Mouse (Mus musculus) layer of hippocampus, postnatal 25 days (tissue): ENCODE results near the gene Rnase13. TPM values are rescaled to one million over a fixed set of nuclear protein-coding genes. Genes with fewer than 3 reads are reported as not detected.
A peak's percentile ranks its signal among the peaks of the same experiment; 100 is the strongest.
"Not testable (repeated sequence)": the region's sequence is repeated elsewhere in the genome, so short reads cannot be mapped to it uniquely, and the experiment has no call there.

Experiments
- DNase-seq, 2 experiments: peaks; one replicate each; pipeline ENCODE4 v3.0.0; 2022; ENCODE audit warnings: mixed read lengths in 2 of 2, low spot score in 1 of 2; ENCODE audit errors: extremely low spot score in 1 of 2
- total RNA-seq, 2 experiments: library from RNA; stranded (reverse); gene quantifications; 2 replicates each; pipeline ENCODE4 v1.2.3; 2021

Gene Rnase13
- total RNA-seq = not detected

DNA sequence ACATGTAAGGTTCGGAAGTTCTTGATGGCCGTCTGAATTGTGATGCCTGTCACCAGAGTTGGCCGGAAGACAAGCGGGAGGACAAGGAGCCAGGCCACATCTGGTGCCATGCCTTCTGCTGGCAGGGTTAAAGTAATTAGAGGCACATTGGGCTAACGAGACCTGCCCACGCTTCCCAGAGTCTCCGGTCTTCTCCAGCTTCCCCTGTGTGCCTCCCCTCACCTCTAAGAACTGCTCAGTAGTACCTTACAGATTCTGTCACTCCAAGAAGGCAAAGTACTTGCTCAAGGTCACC is at the start of gene Rnase13:
Gene Rnase13, minus strand, starts transcription at position 203 of the 295 bp plus-strand sequence.
- DNase-seq = no peak

DNA sequence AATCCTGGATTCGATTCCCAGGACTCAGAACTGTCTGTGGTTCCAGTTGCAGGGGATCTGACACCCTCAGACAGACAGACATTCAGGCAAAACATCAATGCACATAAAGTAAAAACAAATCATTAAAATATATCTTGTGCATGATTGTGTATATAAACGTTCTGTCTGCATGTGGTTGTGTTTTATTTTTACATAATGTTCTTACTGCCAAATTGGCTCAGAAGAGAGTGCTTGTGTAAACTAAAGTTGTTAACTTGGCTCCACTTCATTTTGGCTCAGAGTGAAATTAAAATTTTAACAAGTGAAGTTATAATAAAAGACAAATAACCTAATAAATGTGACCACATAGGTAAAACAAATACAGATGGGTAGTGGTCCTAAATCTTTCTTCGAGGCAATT is 44.8 kb upstream of the Rnase13 start:
- no peak for DNase-seq

DNA sequence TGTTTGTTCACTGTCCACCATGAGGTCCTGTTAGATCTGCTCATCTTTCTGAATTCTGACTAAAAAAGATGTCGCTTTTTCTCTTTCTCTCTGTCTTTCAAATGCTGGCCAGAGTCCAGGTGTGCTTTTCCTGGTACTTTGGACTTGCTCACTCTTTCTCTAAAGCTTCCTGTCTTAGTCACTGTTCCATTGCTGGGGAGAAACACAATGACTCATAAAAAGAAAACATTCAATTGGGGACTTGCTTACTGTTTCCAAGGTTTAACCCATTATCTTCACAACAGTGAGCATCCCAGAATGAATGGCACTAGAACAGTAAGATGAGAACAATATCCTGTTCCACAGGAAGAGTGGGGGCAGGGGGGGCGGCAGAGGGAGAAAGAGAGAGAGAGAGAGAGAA is 37.7 kb upstream of the Rnase13 start:
- DNase-seq = no peak

DNA sequence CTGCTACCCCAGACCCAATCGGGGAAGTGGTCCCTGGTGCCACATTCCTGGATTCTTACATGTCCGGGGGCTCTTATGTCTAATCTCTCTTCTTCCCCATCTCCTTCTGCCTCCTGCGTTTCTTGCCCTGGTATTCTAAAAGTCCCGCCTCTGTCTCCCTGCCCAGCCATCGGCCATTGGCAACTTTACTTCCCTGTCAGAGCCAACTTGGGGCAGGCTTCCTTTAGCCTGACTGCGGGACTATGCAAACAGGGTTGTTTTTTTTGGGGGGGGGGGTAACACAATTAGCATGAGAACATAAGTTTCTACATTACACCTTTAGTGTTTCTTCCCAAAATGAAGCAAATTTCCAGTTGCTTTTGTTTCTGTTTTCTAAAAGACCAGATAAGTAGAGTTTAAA is 20.8 kb upstream of the Rnase13 start:
- DNase-seq = no peak

DNA sequence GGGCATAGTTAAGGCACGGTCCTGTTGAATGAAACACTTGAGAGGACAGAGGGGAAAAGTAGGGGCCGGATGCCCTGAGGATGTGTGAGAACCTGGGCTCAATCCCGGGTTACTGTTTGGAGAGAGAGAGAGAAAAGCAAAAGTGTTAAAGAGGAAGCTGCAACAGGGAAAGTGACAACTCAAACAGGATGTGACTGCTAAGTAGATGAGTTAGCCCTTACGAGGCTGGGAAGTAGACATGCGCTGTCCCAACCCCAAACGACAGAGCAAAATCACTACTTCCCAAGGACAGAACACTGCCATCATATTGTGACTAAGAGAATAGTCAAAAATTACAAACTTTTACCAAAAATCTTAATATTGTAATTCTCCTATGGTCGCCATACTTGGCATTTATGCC is 19.7 kb upstream of the Rnase13 start:
- no peak for DNase-seq

DNA sequence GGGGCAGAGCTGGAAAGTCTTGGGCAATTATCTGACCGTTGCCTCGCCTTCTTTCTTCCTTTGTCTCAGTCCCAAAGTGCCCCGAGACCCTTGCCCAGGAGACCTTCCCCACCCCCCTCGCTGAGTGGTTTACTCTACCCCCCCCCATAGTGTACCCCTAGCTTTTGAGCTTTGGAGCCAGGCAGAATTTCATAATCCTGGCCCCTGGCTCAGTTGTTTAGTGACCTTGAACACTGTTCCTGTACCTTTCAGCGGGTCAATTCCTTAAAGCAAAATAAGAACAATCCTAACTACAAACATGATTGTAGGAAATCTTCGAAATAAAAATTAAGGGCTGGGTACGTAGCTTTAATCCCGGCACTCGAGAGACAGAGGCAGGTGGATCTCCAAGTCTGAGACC is 19.0 kb upstream of the Rnase13 start:
- DNase-seq = no peak

DNA sequence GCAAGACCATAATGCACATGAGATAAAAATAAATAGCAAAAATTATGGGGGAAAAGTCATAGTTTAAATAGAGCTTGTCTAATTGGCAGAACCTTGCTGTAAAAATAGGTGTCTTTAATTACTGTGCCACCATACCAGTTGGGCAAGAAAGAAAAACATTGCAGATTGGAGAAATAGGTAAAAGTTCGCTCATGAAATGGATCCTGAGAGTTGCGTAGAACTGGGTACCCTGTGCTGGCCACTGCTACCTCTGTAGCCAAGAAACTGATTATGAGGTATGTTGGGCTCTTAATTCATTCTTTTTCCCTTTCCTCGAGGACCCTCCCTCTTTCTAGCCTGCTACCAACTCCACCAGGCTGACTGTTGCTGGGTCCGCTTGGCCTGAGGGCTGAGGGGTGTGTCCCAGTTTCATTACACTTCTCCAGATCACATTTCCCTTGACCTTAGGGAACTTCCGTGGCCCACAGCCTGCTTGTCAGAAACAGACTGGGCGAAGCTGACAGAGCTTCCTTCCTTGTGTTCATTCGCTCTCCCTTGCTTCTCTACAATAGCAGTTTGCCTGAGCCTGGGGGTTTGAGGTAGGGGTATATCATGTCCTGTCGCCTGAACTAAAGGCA is 18.5 kb upstream of the Rnase13 start:
- no peak for DNase-seq

DNA sequence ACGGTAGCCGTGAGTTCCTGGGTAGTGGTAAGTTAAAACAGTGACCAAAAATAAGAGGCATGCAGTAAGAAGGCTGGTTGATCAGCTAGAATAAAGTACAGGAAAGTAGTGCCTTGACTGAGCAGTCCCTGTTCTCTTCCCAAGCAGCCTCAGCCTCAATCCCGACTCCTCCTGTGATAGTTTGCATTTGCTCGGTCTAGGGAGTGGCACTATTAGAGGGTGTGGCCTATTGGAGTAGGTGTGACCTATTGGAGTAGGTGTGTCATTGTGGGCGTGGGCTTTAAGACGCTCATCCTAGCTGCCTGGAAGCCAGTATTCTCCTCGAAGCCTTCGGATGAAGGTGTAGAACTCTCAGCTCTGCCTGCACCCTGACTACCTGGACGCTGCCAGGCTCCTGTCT is 16.4 kb upstream of the Rnase13 start:
- DNase-seq = no peak

DNA sequence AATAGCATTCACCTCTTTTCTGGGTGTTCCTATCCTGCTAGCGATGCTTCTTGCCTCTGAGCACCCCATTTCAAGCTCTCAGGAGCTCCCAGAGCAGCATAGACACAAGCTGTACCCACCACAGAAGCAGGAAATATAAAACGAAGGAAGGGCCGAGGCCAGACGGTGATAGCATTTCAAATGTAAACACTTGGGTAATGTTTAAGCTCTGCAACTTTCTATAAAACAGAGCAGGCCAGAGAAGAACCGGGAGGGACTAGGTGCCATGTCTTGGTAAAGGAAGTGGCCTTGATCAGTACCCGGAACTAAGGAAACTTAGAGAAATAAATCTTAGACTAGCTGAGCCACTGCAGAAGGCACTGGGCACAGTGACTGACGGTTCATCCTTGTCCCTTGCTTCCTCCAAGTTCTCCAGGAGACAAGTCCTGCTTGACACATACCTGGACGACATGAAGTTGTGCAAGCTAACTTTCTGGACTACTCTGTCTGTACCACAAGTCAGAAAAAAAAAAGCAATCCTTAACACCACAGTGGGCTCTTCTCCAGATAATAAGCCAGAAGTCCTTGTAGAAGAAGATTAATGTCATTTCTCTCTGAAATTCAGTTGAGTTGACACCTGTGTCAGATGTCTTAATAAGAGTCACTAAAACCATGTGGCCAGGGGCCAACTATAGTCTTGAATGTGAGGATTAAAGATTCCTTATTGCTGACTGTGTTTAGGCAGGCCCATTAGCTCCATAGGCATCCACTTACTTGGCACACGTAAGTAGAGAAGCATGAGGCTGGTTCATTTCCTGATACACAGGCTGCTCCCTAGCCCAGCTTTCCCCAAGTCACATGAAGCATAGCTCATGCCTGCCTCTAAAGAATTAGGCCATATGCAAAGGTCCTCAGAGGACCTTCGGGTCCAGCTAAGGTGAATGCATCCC is 9.8 kb upstream of the Rnase13 start:
- no peak for DNase-seq

DNA sequence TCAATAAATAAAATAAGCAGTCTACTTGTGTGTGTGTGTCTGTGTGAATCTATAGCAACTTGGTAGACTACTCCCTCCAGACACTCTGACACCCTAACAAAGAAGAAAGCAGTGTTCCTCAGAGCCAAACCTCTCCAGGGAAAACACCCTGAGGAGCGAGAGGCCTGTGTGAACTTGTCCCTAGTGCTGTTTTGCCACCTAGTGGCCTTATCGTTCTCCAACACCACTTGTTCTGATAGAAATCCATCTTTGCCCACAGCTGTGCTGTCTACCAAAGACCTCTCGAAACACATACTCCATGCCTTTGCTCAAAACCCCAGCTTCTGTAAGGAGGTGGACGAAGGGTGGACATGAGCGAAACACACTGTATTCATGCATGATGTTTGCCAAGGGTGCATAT is 8.3 kb upstream of the Rnase13 start:
- DNase-seq = peak in 1 of 2 experiments; percentile 41

DNA sequence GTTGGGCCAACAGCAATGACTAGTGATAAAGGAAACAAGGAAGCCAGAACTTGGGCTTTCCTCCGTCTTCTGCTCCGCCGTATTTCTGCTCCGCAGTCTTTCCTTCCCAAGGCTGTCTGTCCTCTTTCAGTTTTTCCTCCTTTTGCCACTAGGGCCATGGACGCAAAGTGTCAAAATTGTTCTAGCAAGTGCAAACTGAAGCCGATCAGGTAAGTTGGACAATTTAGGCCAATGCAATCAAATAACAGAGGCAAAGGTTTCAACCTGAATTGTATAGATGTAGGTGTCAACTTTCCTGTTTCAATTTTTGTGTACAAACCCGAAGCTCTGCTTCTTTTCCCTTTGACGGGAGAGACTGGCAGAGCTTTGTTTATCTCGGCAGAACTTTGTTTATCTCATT is 7.4 kb upstream of the Rnase13 start:
- no peak for DNase-seq

DNA sequence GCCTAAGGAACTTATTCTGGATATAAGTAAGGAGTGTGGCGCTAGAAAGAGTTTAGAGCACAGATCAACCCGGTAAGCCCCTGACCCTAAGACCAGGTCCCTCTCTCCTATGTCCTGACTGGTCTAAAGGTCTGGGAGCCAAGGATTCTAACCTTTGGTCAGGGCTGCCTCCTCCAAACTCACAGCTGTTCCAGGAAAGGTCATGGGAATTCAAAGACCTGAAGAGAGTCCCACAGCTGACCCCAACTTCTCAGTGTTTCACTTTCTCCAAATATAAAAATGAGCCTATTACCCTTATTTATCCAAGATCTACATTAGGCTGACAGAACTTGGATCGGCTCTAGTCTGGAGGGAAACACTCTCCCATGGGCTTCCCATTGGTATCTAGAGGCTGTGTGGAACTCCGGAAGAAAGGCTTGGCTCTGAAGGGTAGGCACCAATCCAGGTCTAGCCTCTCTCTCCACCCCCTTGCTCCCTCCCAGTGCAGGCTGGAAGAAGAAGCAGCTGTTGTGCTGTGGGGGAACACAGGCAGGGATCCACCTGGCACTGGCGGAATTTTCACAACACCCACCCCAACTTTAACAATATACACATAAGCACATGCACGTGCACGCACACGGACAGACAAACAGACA is 6.9 kb upstream of the Rnase13 start:
- peak in 1 of 2 experiments; percentile 23 for DNase-seq

DNA sequence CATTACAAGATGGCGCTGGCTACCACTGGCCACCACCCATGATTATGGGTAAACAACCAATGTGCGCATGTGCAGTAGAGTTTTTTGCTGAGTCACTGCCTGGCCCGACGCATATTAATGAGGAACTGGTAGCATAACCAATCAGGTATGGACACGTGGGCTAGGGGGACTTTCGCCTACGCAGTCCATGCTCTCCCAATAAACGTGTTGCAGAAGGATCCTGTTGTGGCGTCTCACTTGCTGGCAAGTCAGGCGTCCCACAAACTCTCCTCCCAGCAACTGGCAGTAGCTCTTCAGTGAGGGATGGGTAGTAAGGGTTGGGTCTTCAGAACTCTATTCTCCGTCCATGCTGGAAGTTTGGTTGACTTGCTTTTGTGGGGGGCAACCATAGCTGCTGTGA is 4.4 kb upstream of the Rnase13 start:
- not testable (repeated sequence) for DNase-seq

DNA sequence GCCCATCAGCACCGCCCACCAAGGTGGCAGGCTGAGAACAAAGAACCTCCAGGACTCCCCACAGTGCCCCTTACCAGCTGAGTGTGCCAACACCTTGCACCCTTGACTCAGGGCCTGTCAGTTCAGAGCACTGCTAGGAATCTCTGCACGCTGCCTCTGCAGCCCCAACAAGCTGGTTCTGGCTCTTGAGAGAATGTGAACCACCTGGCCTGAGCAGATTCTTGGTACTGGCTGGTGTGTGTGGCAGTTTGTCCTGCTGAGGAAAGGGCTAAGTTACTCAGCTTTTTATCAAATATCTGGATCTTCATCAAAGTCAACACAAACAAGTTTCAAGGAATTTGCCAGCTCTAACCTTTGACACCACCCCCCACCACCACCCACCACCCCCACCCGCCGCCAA is 919 bp upstream of the Rnase13 start:
- no peak for DNase-seq

DNA sequence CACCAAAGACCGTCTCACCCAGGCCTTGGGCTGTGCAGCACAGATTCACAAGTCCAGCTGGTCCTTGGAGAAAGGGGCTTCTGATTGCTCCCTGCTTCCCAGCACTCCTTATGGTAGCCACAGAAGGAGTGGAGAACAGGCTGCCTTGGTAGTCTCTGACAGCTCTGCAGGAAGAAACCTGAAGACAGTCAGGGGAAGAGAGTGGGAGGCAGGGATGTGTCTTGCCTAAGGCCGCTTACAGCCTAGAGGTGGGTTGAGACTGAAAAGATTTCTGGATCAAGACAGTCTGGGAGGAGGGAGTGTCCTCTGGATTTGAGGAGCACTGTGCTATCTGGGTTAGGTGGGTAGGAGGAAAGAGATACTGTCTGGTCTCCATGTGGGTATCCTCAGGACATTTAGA is 337 bp upstream of the Rnase13 start:
- DNase-seq = no peak

DNA sequence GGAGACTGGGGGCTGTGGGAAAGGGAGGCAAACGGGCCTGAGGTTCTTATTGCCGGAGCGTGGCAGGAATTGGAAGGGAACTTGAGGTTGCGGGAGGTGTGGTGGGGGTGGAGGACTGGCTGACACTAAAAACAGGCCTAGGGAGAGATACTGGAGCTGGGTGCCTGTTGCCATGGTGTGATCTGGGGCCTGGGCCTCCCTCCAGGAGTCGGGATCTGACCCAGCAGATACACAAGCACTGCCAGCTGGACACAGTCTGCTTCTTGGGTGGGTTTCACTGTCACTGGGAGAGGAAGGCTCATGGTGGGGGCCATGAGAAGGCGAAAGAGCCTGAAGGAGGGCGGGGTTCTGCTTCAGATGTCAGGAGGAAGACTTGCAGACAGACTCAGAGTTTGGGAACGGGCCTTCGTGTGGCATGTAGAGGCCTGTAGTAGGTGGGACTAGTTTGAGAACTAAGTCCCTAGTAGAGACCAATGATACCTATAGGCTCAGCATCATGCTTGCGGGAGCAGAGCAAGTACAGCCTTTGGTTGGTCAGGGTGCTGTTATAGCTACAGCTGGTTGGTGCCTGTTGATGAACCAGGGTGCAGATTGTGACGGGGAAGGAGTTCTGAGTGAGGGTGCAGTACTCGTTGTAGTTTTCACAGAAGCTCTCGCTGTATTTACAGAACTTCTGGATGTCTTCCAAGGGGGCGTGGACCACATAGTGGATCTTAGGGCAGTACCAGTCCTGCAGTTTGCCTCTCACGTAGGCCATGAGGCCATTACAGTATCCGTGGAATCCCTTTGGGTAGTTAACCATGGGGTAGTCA is 608 bp downstream of the Rnase13 start:
- DNase-seq = peak in 1 of 2 experiments; percentile 29

DNA sequence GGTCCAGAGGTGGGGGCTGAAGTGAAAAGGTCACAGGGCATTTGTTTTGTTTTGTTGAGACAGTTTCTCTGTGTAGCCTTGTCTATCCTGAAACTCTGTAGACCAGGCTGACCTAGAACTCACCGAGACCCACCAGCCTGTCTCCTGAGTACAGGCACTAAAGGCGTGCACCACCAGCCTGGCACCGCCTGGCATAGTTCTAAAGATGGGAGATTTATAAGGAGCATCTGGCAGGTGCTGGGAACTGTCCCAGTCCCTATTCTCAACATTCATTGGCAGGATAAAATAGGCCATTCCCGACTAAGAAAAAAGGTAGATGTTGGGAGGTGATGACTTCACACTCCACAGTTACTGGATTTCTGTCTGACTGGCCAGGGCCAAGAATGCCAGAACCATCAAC is 3.6 kb downstream of the Rnase13 start:
- no peak for DNase-seq

DNA sequence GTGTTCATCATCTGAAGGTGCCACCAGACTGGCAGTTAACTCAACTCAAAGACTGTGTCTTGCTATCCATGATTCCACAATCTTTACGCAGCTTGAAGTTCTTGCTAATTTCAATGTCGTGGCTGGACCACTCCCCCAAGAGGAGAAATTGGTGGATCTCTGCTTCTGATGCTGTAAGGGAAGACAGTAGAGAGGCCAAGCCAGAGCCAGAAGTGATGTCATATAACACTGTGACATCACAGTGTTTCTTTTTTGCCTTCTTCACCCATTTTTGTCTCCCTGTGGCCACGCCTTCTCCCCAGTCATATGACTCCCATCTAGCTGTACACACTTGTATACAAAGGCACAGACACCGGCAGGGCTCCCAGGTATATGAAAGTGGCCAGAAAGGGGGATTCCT is 4.4 kb downstream of the Rnase13 start, which contains the start of gene Tppp2:
Gene Tppp2, plus strand, starts transcription at position 301 of the 400 bp plus-strand sequence.
- no peak for DNase-seq

DNA sequence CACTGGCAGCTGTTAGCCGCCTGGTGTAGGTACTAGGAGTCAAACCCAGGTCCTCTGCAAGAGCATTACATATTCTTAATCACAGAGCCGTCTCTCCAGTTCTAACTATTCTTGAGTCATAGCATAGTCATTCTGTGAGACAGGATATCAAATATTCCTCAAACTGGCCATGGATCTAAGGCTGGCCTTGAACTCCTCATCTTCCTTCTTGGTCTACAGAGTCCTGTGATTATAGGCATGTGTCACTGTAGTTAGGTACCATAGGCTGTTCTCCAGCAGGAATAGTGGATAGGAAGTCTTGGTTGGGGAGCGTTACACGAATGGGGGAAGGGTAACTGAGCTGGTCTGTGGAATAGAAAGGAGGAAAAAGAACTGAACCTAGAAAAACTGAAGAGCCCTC is 6.0 kb downstream of the Rnase13 start:
- no peak for DNase-seq

DNA sequence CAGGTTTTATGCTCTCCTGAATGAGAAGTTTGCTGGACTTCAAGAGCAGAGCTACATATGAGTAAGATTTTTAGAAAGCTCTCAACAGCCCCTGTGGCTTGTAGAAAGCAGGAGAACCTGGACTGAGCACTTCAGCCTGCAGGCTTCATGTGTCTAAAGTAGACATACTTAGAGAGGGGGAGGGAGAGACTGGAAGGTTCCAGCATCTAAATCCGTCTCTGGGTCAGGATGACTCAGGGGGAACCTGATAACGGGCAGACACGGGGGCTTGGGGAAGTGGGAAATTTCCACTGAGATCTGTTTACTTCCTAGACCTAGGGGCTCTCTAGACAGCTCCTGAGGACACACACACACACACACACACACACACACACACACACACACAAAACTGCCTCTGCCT is 7.5 kb downstream of the Rnase13 start:
- DNase-seq = no peak
